9 mouse cellular contexts compared by ENCODE assay signal in the genomic region with DNA sequence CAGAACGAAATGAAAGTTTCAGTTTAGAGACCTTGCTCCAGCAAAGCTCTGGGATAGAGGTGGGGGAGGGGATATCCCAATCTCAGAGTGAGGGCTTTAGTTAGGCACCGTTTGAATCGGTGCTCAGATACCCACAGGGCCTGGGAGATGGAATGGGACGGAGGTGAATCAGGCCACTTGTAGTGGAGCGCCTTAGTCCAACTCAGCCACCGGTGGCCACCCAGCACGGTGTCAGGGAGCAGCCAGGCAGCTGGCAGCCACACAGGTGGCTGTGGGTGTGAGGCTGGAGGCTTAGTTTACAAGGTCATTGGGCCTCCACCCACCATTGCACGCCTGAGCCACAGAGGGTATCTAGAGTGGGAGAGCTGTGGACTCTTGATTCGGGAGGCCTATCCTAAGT. TPM values are rescaled to one million over a fixed set of nuclear protein-coding genes. Genes with fewer than 3 reads are reported as not detected.
DNase-seq lines count a peak whose midpoint lies in the region; ATAC-seq lines count a peak whose summit lies in the region.
"Had no signal": no experiment of that assay in that cellular context is flagged by ENCODE, and none has a peak within 500 bp of the region (broad histone marks: within the 10 kb centered on the region; RNA-seq: fewer than 3 reads in every experiment).

No protein-coding gene starts in this region.

- H3K27me3 ChIP-seq in erythroblast, embryonic 14.5 days (ENCODE audit: control insufficient read depth) = no peaks in the 10 kb centered on the region
- H3K27me3 ChIP-seq in megakaryocyte, embryonic 14.5 days (replicated peaks) = no peaks in the 10 kb centered on the region
- no peaks in the 10 kb centered on the region for H3K27me3 ChIP-seq in hindbrain, embryonic 15.5 days
- H3K27me3 ChIP-seq in neural tube, embryonic 15.5 days (replicated peaks) = no peaks in the 10 kb centered on the region
- H3K27me3 ChIP-seq: CH12.LX had no signal

- H3K9me3 ChIP-seq in erythroblast, embryonic 14.5 days (ENCODE audit: control insufficient read depth, low read length) = no peaks in the 10 kb centered on the region
- H3K9me3 ChIP-seq in megakaryocyte, embryonic 14.5 days = no peaks in the 10 kb centered on the region
- no peaks in the 10 kb centered on the region for H3K9me3 ChIP-seq in hindbrain, embryonic 15.5 days
- no peaks in the 10 kb centered on the region for H3K9me3 ChIP-seq in neural tube, embryonic 15.5 days (replicated peaks)

- H3K4me1 ChIP-seq in erythroblast, embryonic 14.5 days (ENCODE audit: control insufficient read depth) = peaks cover 96% of the 10 kb centered on the region
- peaks cover 82% of the 10 kb centered on the region for H3K4me1 ChIP-seq in megakaryocyte, embryonic 14.5 days
- peaks cover 51% of the 10 kb centered on the region for H3K4me1 ChIP-seq in hindbrain, embryonic 15.5 days (replicated peaks)
- peaks cover 58% of the 10 kb centered on the region for H3K4me1 ChIP-seq in neural tube, embryonic 15.5 days

- peak overlapping the region; percentile 87 for H3K4me2 ChIP-seq in hindbrain, embryonic 15.5 days
- H3K4me2 ChIP-seq in neural tube, embryonic 15.5 days = peak overlapping the region; percentile 77

- WGBS in hindbrain, embryonic 15.5 days = 46% methylated on average over 9 of the region's 9 CpGs
- WGBS in neural tube, embryonic 15.5 days = 56% methylated on average over 9 of the region's 9 CpGs

- no peak overlapping the region for H3K9ac ChIP-seq in hindbrain, embryonic 15.5 days
- H3K9ac ChIP-seq in neural tube, embryonic 15.5 days (replicated peaks) = no peak overlapping the region

- DNase-seq in layer of hippocampus, postnatal 14 days (ENCODE audit: low spot score in 2 of 2) = no peak
- DNase-seq in urinary bladder, postnatal 4 days (ENCODE audit: low spot score in 2 of 2) = no peak

- no peak for ATAC-seq in erythroblast, adult 5-6 weeks (replicated peaks; ENCODE audit: low FRiP score, poor library complexity, severe bottlenecking)
- no peak for ATAC-seq in megakaryocyte, adult 5-6 weeks (ENCODE audit: poor library complexity, severe bottlenecking)
- ATAC-seq in hindbrain, embryonic 15.5 days (ENCODE audit: low FRiP score, low read depth) = no peak
- no peak for ATAC-seq in neural tube, embryonic 15.5 days (ENCODE audit: low FRiP score)

- no peak overlapping the region for H3K27ac ChIP-seq in hindbrain, embryonic 15.5 days (replicated peaks)
- no peak overlapping the region for H3K27ac ChIP-seq in neural tube, embryonic 15.5 days (replicated peaks)

- H3K36me3 ChIP-seq in erythroblast, embryonic 14.5 days (ENCODE audit: control insufficient read depth) = peaks cover 83% of the 10 kb centered on the region
- H3K36me3 ChIP-seq in megakaryocyte, embryonic 14.5 days (replicated peaks; ENCODE audit: low read length) = peaks cover 48% of the 10 kb centered on the region
- no peaks in the 10 kb centered on the region for H3K36me3 ChIP-seq in hindbrain, embryonic 15.5 days
- H3K36me3 ChIP-seq in neural tube, embryonic 15.5 days = no peaks in the 10 kb centered on the region

- peak overlapping the region; percentile 70 for H3K4me3 ChIP-seq in erythroblast, embryonic 14.5 days (replicated peaks)
- H3K4me3 ChIP-seq in megakaryocyte, embryonic 14.5 days (replicated peaks) = peak overlapping the region; percentile 93
- peak overlapping the region; percentile 79 for H3K4me3 ChIP-seq in hindbrain, embryonic 15.5 days
- peak overlapping the region; percentile 84 for H3K4me3 ChIP-seq in neural tube, embryonic 15.5 days (replicated peaks)

RNA-seq across cellular contexts. Expression of a gene that starts 41.5 kb away (rescaled TPM):
- 47.9 and 53.6 TPM in 2 replicates for polyA plus RNA-seq in erythroblast, embryonic 14.5 days (2012)
- 35.5 and 52.0 TPM in 2 replicates for total RNA-seq in erythroblast, adult 5-6 weeks (2015; ENCODE audit: low replicate concordance)
- total RNA-seq in erythroblast, adult 5-6 weeks (2017; ENCODE audit: low replicate concordance) = 105 and 158 TPM in 2 replicates
- polyA plus RNA-seq in megakaryocyte, embryonic 14.5 days (2012; ENCODE audit: insufficient read depth, low replicate concordance) = 509 and 816 TPM in 2 replicates
- 17.9 and 18.8 TPM in 2 replicates for total RNA-seq in megakaryocyte, adult 5-6 weeks (2015)
- total RNA-seq in megakaryocyte, adult 5-6 weeks (2017) = 39.7 and 49.7 TPM in 2 replicates
- 128 and 140 TPM in 2 replicates for polyA plus RNA-seq in hindbrain, embryonic 15.5 days (2015; fragmentation: Nextera tagmentation; extraction: Ambion mirVana)
- polyA plus RNA-seq in neural tube, embryonic 15.5 days (2015; fragmentation: Nextera tagmentation; extraction: Ambion mirVana) = 134 and 146 TPM in 2 replicates
- total RNA-seq in layer of hippocampus, postnatal 14 days (2021) = 100 to 1,000 TPM; 307 to 312 TPM
